Mouse (Mus musculus) liver, adult 2 months (tissue): ENCODE data around the gene Eml2.
A peak's percentile ranks its signal among the peaks of the same experiment; 100 is the strongest.

Source experiments
- CTCF ChIP-seq: fragments of 200-500 bp; IDR thresholded peaks from 2 replicates; pipeline ENCODE4 v1.5.1; 2011; ENCODE audit warnings: low read depth, low read length, control low read depth
- POLR2A ChIP-seq: fragments of 200-500 bp; IDR thresholded peaks from 2 replicates; pipeline ENCODE4 v1.6.1; 2011; ENCODE audit warnings: low read length, control low read depth; ENCODE audit not compliant: insufficient read depth; ENCODE audit errors: extremely low read depth

GRCm38 (mm10) chr7:19208944-19209472 lies 32.8 kb downstream of the Eml2 start:
- TF ChIP-seq CTCF: peak; percentile 54
- no peak for TF ChIP-seq POLR2A
